In genomic region chr13:37103741-37104296, GRCm38 (mm10) we compare ENCODE assay signal across 10 mouse cellular contexts. TPM values are rescaled to one million over a fixed set of nuclear protein-coding genes. Genes with fewer than 3 reads are reported as not detected.
DNase-seq lines count a peak whose midpoint lies in the region; ATAC-seq lines count a peak whose summit lies in the region.
"Had no signal": no experiment of that assay in that cellular context is flagged by ENCODE, and none has a peak within 500 bp of the region (broad histone marks: within the 10 kb centered on the region; RNA-seq: fewer than 3 reads in every experiment).

No protein-coding gene starts in this region.

- 40% methylated on average over 6 of the region's 6 CpGs for WGBS in hindbrain, embryonic 13.5 days
- WGBS in neural tube, embryonic 14.5 days = 14% methylated on average over 6 of the region's 6 CpGs
- 76% methylated on average over 6 of the region's 6 CpGs for WGBS in liver, embryonic 11.5 days

- H3K4me2 ChIP-seq in hindbrain, embryonic 13.5 days = peak overlapping the region; percentile 19
- H3K4me2 ChIP-seq in neural tube, embryonic 14.5 days (ENCODE audit: low read depth, low read length) = peak overlapping the region; percentile 4; the same call in 1 of the 2 replicates
- H3K4me2 ChIP-seq in liver, embryonic 11.5 days = no peak overlapping the region

- H3K4me3 ChIP-seq in hindbrain, embryonic 13.5 days = no peak overlapping the region
- H3K4me3 ChIP-seq in neural tube, embryonic 14.5 days (ENCODE audit: low read depth, low read length) = no peak overlapping the region
- H3K4me3 ChIP-seq in liver, embryonic 11.5 days (ENCODE audit: low read depth, low read length) = no peak overlapping the region

- ATAC-seq in hindbrain, embryonic 13.5 days (ENCODE audit: low FRiP score) = peak; percentile 88
- peak; percentile 90 for ATAC-seq in neural tube, embryonic 14.5 days (ENCODE audit: low read depth)
- no peak for ATAC-seq in liver, embryonic 11.5 days (replicated peaks; ENCODE audit: low FRiP score)

- no peaks in the 10 kb centered on the region for H3K27me3 ChIP-seq in hindbrain, embryonic 13.5 days
- no peaks in the 10 kb centered on the region for H3K27me3 ChIP-seq in neural tube, embryonic 14.5 days (ENCODE audit: control insufficient read depth, insufficient read depth, low read length)
- no peaks in the 10 kb centered on the region for H3K27me3 ChIP-seq in liver, embryonic 11.5 days (replicated peaks; ENCODE audit: control insufficient read depth, insufficient read depth, low read length)

- peak; percentile 17 for DNase-seq in layer of hippocampus, adult 11-12 months (ENCODE audit: low spot score)
- DNase-seq in layer of hippocampus, adult 9-10 months (ENCODE audit: low spot score) = no peak
- peak; percentile 40 for DNase-seq in cerebellum, adult 9-11 months
- no peak for DNase-seq in heart, postnatal 25 days (ENCODE audit: low spot score)
- DNase-seq in liver, embryonic 11.5 days (ENCODE audit: low spot score) = no peak
- no peak for DNase-seq in ovary, postnatal 14 days (ENCODE audit: low spot score)
- DNase-seq: kidney, adult 2 months; liver had no signal

- intact Hi-C loops in heart, postnatal 25 days (cut with DNase I) = no loop called here

- peaks cover 23% of the 10 kb centered on the region for H3K4me1 ChIP-seq in hindbrain, embryonic 13.5 days (replicated peaks)
- H3K4me1 ChIP-seq in neural tube, embryonic 14.5 days (ENCODE audit: control insufficient read depth, insufficient read depth, low read length) = peaks cover 6% of the 10 kb centered on the region
- H3K4me1 ChIP-seq in liver, embryonic 11.5 days (replicated peaks; ENCODE audit: control insufficient read depth, insufficient read depth, low read length) = no peaks in the 10 kb centered on the region

- H3K27ac ChIP-seq in hindbrain, embryonic 13.5 days = peak overlapping the region; percentile 77
- H3K27ac ChIP-seq in neural tube, embryonic 14.5 days (ENCODE audit: low read depth, low read length) = peak overlapping the region; percentile 40; the same call in 1 of the 2 replicates
- H3K27ac ChIP-seq in liver, embryonic 11.5 days (ENCODE audit: low read depth, low read length) = no peak overlapping the region

- no peaks in the 10 kb centered on the region for H3K36me3 ChIP-seq in hindbrain, embryonic 13.5 days
- H3K36me3 ChIP-seq in neural tube, embryonic 14.5 days (ENCODE audit: control insufficient read depth, insufficient read depth, low read length) = no peaks in the 10 kb centered on the region
- H3K36me3 ChIP-seq in liver, embryonic 11.5 days (ENCODE audit: control insufficient read depth, insufficient read depth, low read length) = no peaks in the 10 kb centered on the region

- no peak overlapping the region for H3K9ac ChIP-seq in hindbrain, embryonic 13.5 days
- H3K9ac ChIP-seq in neural tube, embryonic 14.5 days (replicated peaks; ENCODE audit: low read depth, low read length) = no peak overlapping the region
- no peak overlapping the region for H3K9ac ChIP-seq in liver, embryonic 11.5 days (ENCODE audit: low read depth, low read length)

- no peaks in the 10 kb centered on the region for H3K9me3 ChIP-seq in hindbrain, embryonic 13.5 days
- H3K9me3 ChIP-seq in neural tube, embryonic 14.5 days (ENCODE audit: control insufficient read depth, low read length) = no peaks in the 10 kb centered on the region
- no peaks in the 10 kb centered on the region for H3K9me3 ChIP-seq in liver, embryonic 11.5 days (ENCODE audit: control insufficient read depth, low read length)

RNA-seq across cellular contexts. Expression of gene F13a1, which starts 53.8 kb away (rescaled TPM):
- polyA plus RNA-seq in hindbrain, embryonic 13.5 days (2015; fragmentation: Nextera tagmentation; extraction: Ambion mirVana) = 12.1 and 15.5 TPM in 2 replicates
- polyA plus RNA-seq in neural tube, embryonic 14.5 days (2014; fragmentation: Nextera tagmentation; extraction: Ambion mirVana) = 0.64 and 11.9 TPM in 2 replicates
- 10 to 100 TPM; 29.2 to 32.6 TPM for total RNA-seq in heart, postnatal 25 days (2021)
- 7.9 and 10.1 TPM in 2 replicates for polyA plus RNA-seq in liver, embryonic 11.5 days (2014; fragmentation: Nextera tagmentation; extraction: Ambion mirVana)

Comparison
In these comparisons a context has a peak if more than half of its experiments do, and no peak if none do; other contexts are left out.
1. DNase-seq: peak in layer of hippocampus, adult 11-12 months (single experiment) and cerebellum, adult 9-11 months (single experiment); none in layer of hippocampus, adult 9-10 months (single experiment), heart, postnatal 25 days (single experiment), liver, embryonic 11.5 days (single experiment) and ovary, postnatal 14 days (single experiment).